Mouse (Mus musculus): Measurements from ENCODE around the gene Syn1. TPM values are rescaled to one million over a fixed set of nuclear protein-coding genes. Genes with fewer than 3 reads are reported as not detected.
A peak's percentile ranks its signal among the peaks of the same experiment; 100 is the strongest.

Gene Syn1
- 0.08 and 0.38 TPM in 2 replicates for polyA plus RNA-seq (2014; fragmentation: Nextera tagmentation; extraction: Ambion mirVana)

- ATAC-seq (ENCODE audit: insufficient number of reproducible peaks, insufficient read depth, low FRiP score, low read depth) = peak; percentile 75
- Histone ChIP-seq H3K9ac (ENCODE audit: low read length) (no peak within 1 kb of the TSS; the same call in 1 of the 2 replicates), H3K4me3 (ENCODE audit: control insufficient read depth in 1 of 2, insufficient read depth in 1 of 2, low read depth in 1 of 2, low read length in 2 of 2) (peak within 1 kb of the TSS; percentile 41 to 49), H3K27ac (replicated peaks in 1 of 2; ENCODE audit: control insufficient read depth in 1 of 2, insufficient read depth in 1 of 2, low read depth in 2 of 2, low read length in 2 of 2) (no peak within 1 kb of the TSS), H3K4me1 (ENCODE audit: control insufficient read depth in 2 of 2, insufficient read depth in 2 of 2, low read length in 2 of 2) (no peaks in the 10 kb centered on the region), H3K36me3 (ENCODE audit: control insufficient read depth, insufficient read depth, low read length) (no peaks in the 10 kb centered on the region), H3K27me3 (ENCODE audit: control insufficient read depth, insufficient read depth, low read length) (peaks cover 5% of the 10 kb centered on the region), H3K4me2 (ENCODE audit: low read length) (peak within 1 kb of the TSS; percentile 72), H3K9me3 (ENCODE audit: control insufficient read depth, low read length) (no peaks in the 10 kb centered on the region)
- WGBS = 25% methylated on average over 31 of the region's 44 CpGs
These were observed at the start of gene Syn1 for GRCm38 (mm10) chrX:20920844-20921364. Gene Syn1 (minus strand): TSS chrX:20921004.

- Histone ChIP-seq H3K36me3 (ENCODE audit: control insufficient read depth, insufficient read depth, low read length) (peaks cover 8% of the 10 kb centered on the region; the same call in 1 of the 2 replicates), H3K4me2 (ENCODE audit: low read length) (peak within 1 kb of the TSS; percentile 65), H3K27me3 (ENCODE audit: control insufficient read depth, insufficient read depth, low read length) (no peaks in the 10 kb centered on the region), H3K27ac (replicated peaks in 1 of 2; ENCODE audit: control insufficient read depth in 1 of 2, insufficient read depth in 1 of 2, low read depth in 2 of 2, low read length in 2 of 2) (peak within 1 kb of the TSS; percentile 86 to 87), H3K4me1 (ENCODE audit: control insufficient read depth in 2 of 2, insufficient read depth in 2 of 2, low read length in 2 of 2) (no peaks in the 10 kb centered on the region), H3K4me3 (ENCODE audit: control insufficient read depth in 1 of 2, insufficient read depth in 1 of 2, low read depth in 1 of 2, low read length in 2 of 2) (peak within 1 kb of the TSS; percentile 51 to 76), H3K9ac (ENCODE audit: low read length) (peak within 1 kb of the TSS; percentile 69), H3K9me3 (ENCODE audit: control insufficient read depth, low read length) (no peaks in the 10 kb centered on the region)
- 19% methylated on average over 57 of the region's 57 CpGs for WGBS
- peak; percentile 94 for ATAC-seq (ENCODE audit: insufficient number of reproducible peaks, insufficient read depth, low FRiP score, low read depth)
These were observed 40.9 kb upstream of the Syn1 start, which contains the start of gene Uxt for GRCm38 (mm10) chrX:20961477-20962378. Gene Uxt (minus strand): TSS chrX:20962017.

- WGBS = 16% methylated on average over 28 of the region's 30 CpGs
- peak; percentile 94 for ATAC-seq (ENCODE audit: insufficient number of reproducible peaks, insufficient read depth, low FRiP score, low read depth)
- Histone ChIP-seq H3K27ac (replicated peaks in 1 of 2; ENCODE audit: control insufficient read depth in 1 of 2, insufficient read depth in 1 of 2, low read depth in 2 of 2, low read length in 2 of 2) (peak within 1 kb of the TSS; percentile 12 to 66; a peak in 3 of 4 replicates), H3K36me3 (ENCODE audit: control insufficient read depth, insufficient read depth, low read length) (no peaks in the 10 kb centered on the region), H3K4me3 (ENCODE audit: control insufficient read depth in 1 of 2, insufficient read depth in 1 of 2, low read depth in 1 of 2, low read length in 2 of 2) (peak within 1 kb of the TSS; percentile 61 to 72), H3K9ac (ENCODE audit: low read length) (peak within 1 kb of the TSS; percentile 78), H3K4me1 (ENCODE audit: control insufficient read depth in 2 of 2, insufficient read depth in 2 of 2, low read length in 2 of 2) (0 out of 4 replicates have a peak, but pooled peaks cover 0 to 3% of the 10 kb centered on the region in 2 experiments), H3K4me2 (ENCODE audit: low read length) (peak within 1 kb of the TSS; percentile 64), H3K27me3 (ENCODE audit: control insufficient read depth, insufficient read depth, low read length) (no peaks in the 10 kb centered on the region), H3K9me3 (ENCODE audit: control insufficient read depth, low read length) (no peaks in the 10 kb centered on the region)
These were observed 29.5 kb upstream of the Syn1 start, which contains the start of gene Elk1 for GRCm38 (mm10) chrX:20950191-20950880. Gene Elk1 (minus strand): TSS chrX:20950608.

- no peak overlapping the region for H3K4me3 ChIP-seq (ENCODE audit: control insufficient read depth in 1 of 2, insufficient read depth in 1 of 2, low read depth in 1 of 2, low read length in 2 of 2)
- WGBS = 14% methylated on average over 4 of the region's 4 CpGs
- 0 out of 4 replicates have a peak, but pooled peaks cover 0 to 3% of the 10 kb centered on the region in 2 experiments for H3K4me1 ChIP-seq (ENCODE audit: control insufficient read depth in 2 of 2, insufficient read depth in 2 of 2, low read length in 2 of 2)
- H3K9me3 ChIP-seq (ENCODE audit: control insufficient read depth, low read length) = no peaks in the 10 kb centered on the region
- H3K27me3 ChIP-seq (ENCODE audit: control insufficient read depth, insufficient read depth, low read length) = no peaks in the 10 kb centered on the region
- peaks cover 6% of the 10 kb centered on the region for H3K36me3 ChIP-seq (ENCODE audit: control insufficient read depth, insufficient read depth, low read length)
- no peak overlapping the region for H3K9ac ChIP-seq (ENCODE audit: low read length)
- no peak overlapping the region for H3K4me2 ChIP-seq (ENCODE audit: low read length)
- no peak for ATAC-seq (ENCODE audit: insufficient number of reproducible peaks, insufficient read depth, low FRiP score, low read depth)
- no peak overlapping the region for H3K27ac ChIP-seq (replicated peaks in 1 of 2; ENCODE audit: control insufficient read depth in 1 of 2, insufficient read depth in 1 of 2, low read depth in 2 of 2, low read length in 2 of 2)
These were observed 25.3 kb upstream of the Syn1 start for GRCm38 (mm10) chrX:20946055-20946454.

GRCm38 (mm10) chrX:20931963-20932362 lies 11.2 kb upstream of the Syn1 start:
- no peak overlapping the region for H3K4me2 ChIP-seq (ENCODE audit: low read length)
- H3K27ac ChIP-seq (replicated peaks in 1 of 2; ENCODE audit: control insufficient read depth in 1 of 2, insufficient read depth in 1 of 2, low read depth in 2 of 2, low read length in 2 of 2) = no peak overlapping the region
- H3K36me3 ChIP-seq (ENCODE audit: control insufficient read depth, insufficient read depth, low read length) = peaks cover 30% of the 10 kb centered on the region
- H3K27me3 ChIP-seq (ENCODE audit: control insufficient read depth, insufficient read depth, low read length) = no peaks in the 10 kb centered on the region
- no peaks in the 10 kb centered on the region for H3K4me1 ChIP-seq (ENCODE audit: control insufficient read depth in 2 of 2, insufficient read depth in 2 of 2, low read length in 2 of 2)
- no peak overlapping the region for H3K9ac ChIP-seq (ENCODE audit: low read length)
- H3K4me3 ChIP-seq (ENCODE audit: control insufficient read depth in 1 of 2, insufficient read depth in 1 of 2, low read depth in 1 of 2, low read length in 2 of 2) = no peak overlapping the region
- 91% methylated on average over 1 of the region's 1 CpGs for WGBS
- no peaks in the 10 kb centered on the region for H3K9me3 ChIP-seq (ENCODE audit: control insufficient read depth, low read length)
- ATAC-seq (ENCODE audit: insufficient number of reproducible peaks, insufficient read depth, low FRiP score, low read depth) = no peak

- Histone ChIP-seq H3K9me3 (ENCODE audit: control insufficient read depth, low read length) (no peaks in the 10 kb centered on the region), H3K4me2 (ENCODE audit: low read length) (no peak within 1 kb of the TSS), H3K9ac (ENCODE audit: low read length) (no peak within 1 kb of the TSS), H3K27ac (replicated peaks in 1 of 2; ENCODE audit: control insufficient read depth in 1 of 2, insufficient read depth in 1 of 2, low read depth in 2 of 2, low read length in 2 of 2) (no peak within 1 kb of the TSS), H3K36me3 (ENCODE audit: control insufficient read depth, insufficient read depth, low read length) (peaks cover 30% of the 10 kb centered on the region), H3K4me1 (ENCODE audit: control insufficient read depth in 2 of 2, insufficient read depth in 2 of 2, low read length in 2 of 2) (no peaks in the 10 kb centered on the region), H3K4me3 (ENCODE audit: control insufficient read depth in 1 of 2, insufficient read depth in 1 of 2, low read depth in 1 of 2, low read length in 2 of 2) (no peak within 1 kb of the TSS), H3K27me3 (ENCODE audit: control insufficient read depth, insufficient read depth, low read length) (no peaks in the 10 kb centered on the region)
- no peak for ATAC-seq (ENCODE audit: insufficient number of reproducible peaks, insufficient read depth, low FRiP score, low read depth)
- 59% methylated on average over 1 of the region's 1 CpGs for WGBS
These were observed 10.6 kb upstream of the Syn1 start, which contains the start of gene Cfp for GRCm38 (mm10) chrX:20931364-20931763. Gene Cfp (minus strand): TSS chrX:20931555.

- Histone ChIP-seq H3K9ac (ENCODE audit: low read length) (no peak overlapping the region), H3K4me3 (ENCODE audit: control insufficient read depth in 1 of 2, insufficient read depth in 1 of 2, low read depth in 1 of 2, low read length in 2 of 2) (no peak overlapping the region), H3K4me1 (ENCODE audit: control insufficient read depth in 2 of 2, insufficient read depth in 2 of 2, low read length in 2 of 2) (no peaks in the 10 kb centered on the region), H3K27ac (replicated peaks in 1 of 2; ENCODE audit: control insufficient read depth in 1 of 2, insufficient read depth in 1 of 2, low read depth in 2 of 2, low read length in 2 of 2) (no peak overlapping the region), H3K4me2 (ENCODE audit: low read length) (no peak overlapping the region), H3K9me3 (ENCODE audit: control insufficient read depth, low read length) (no peaks in the 10 kb centered on the region), H3K36me3 (ENCODE audit: control insufficient read depth, insufficient read depth, low read length) (peaks cover 19% of the 10 kb centered on the region), H3K27me3 (ENCODE audit: control insufficient read depth, insufficient read depth, low read length) (no peaks in the 10 kb centered on the region)
- 88% methylated on average over 1 of the region's 1 CpGs for WGBS
- no peak for ATAC-seq (ENCODE audit: insufficient number of reproducible peaks, insufficient read depth, low FRiP score, low read depth)
These were observed 9.1 kb upstream of the Syn1 start for GRCm38 (mm10) chrX:20929859-20930258.

Data from heart, embryonic 14.5 days (tissue).